ENCODE assay signal across 32 mouse cellular contexts in genomic region chr2:181648926-181649325, GRCm38 (mm10). TPM values are rescaled to one million over a fixed set of nuclear protein-coding genes. Genes with fewer than 3 reads are reported as not detected.
DNase-seq lines count a peak whose midpoint lies in the region; ATAC-seq and TF ChIP-seq lines count a peak whose summit lies in the region.
"Had no signal": no experiment of that assay in that cellular context is flagged by ENCODE, and none has a peak within 500 bp of the region (broad histone marks: within the 10 kb centered on the region; RNA-seq: fewer than 3 reads in every experiment).

No protein-coding gene starts in this region.

- H3K27me3 ChIP-seq in liver, postnatal 0 days (ENCODE audit: insufficient read depth, low read length) = no peaks in the 10 kb centered on the region
- H3K27me3 ChIP-seq: forebrain, embryonic 13.5 days; heart, embryonic 15.5 days; limb, embryonic 13.5 days; megakaryocyte, embryonic 14.5 days; midbrain, embryonic 12.5 days; stomach, embryonic 15.5 days had no signal

- no peaks in the 10 kb centered on the region for H3K9me3 ChIP-seq in liver, postnatal 0 days (ENCODE audit: low read length)
- H3K9me3 ChIP-seq: forebrain, embryonic 13.5 days; heart, embryonic 10.5 days; heart, embryonic 15.5 days; limb, embryonic 13.5 days; megakaryocyte, embryonic 14.5 days; midbrain, embryonic 12.5 days; stomach, embryonic 15.5 days had no signal

- no peak overlapping the region for H3K27ac ChIP-seq in liver, postnatal 0 days (ENCODE audit: low read depth)
- H3K27ac ChIP-seq: forebrain, embryonic 13.5 days; heart, embryonic 10.5 days; heart, embryonic 15.5 days; limb, embryonic 13.5 days; midbrain, embryonic 12.5 days; stomach, embryonic 15.5 days had no signal

- ATAC-seq in liver, postnatal 0 days = no peak
- ATAC-seq: forebrain, embryonic 13.5 days; inflammation-experienced regulatory T-cells, adult 6 months; lung, postnatal 0 days had no signal

- no peaks in the 10 kb centered on the region for H3K4me1 ChIP-seq in liver, postnatal 0 days (ENCODE audit: insufficient read depth)
- H3K4me1 ChIP-seq: forebrain, embryonic 13.5 days; heart, embryonic 10.5 days; megakaryocyte, embryonic 14.5 days; midbrain, embryonic 12.5 days; stomach, embryonic 15.5 days had no signal

- H3K4me3 ChIP-seq in liver, postnatal 0 days (ENCODE audit: low read depth, low read length) = no peak overlapping the region
- H3K4me3 ChIP-seq: forebrain, embryonic 13.5 days; heart, embryonic 10.5 days; heart, embryonic 15.5 days; limb, embryonic 13.5 days; megakaryocyte, embryonic 14.5 days; midbrain, embryonic 12.5 days; stomach, embryonic 15.5 days had no signal

- no peak for TF ChIP-seq CTCF in liver, postnatal 0 days (IDR thresholded peaks at IDR 0.05; ENCODE audit: low read depth)

- no peak overlapping the region for H3K9ac ChIP-seq in liver, postnatal 0 days (replicated peaks)
- H3K9ac ChIP-seq: forebrain, embryonic 13.5 days; heart, embryonic 15.5 days; limb, embryonic 13.5 days; midbrain, embryonic 12.5 days; stomach, embryonic 15.5 days had no signal

- whole genome bisulfite sequencing in liver, postnatal 0 days (ENCODE audit: insufficient replicate concordance) = 93% methylated on average over 10 of the region's 10 CpGs

- H3K36me3 ChIP-seq in liver, postnatal 0 days (replicated peaks; ENCODE audit: insufficient read depth, low read length) = peaks cover 72% of the 10 kb centered on the region

- H3K4me2 ChIP-seq in liver, postnatal 0 days (ENCODE audit: low read depth, low read length) = no peak overlapping the region
- H3K4me2 ChIP-seq: forebrain, embryonic 13.5 days; heart, embryonic 15.5 days; limb, embryonic 13.5 days; liver, embryonic 11.5 days; midbrain, embryonic 12.5 days; stomach, embryonic 15.5 days had no signal

- DNase-seq in cerebellum, postnatal 10 days = peak; percentile 62 to 79
- no peak for DNase-seq in cerebellum, adult 9-10 months
- peak; percentile 46 for DNase-seq in layer of hippocampus, adult 11-12 months (ENCODE audit: low spot score)
- no peak for DNase-seq in layer of hippocampus, adult 9-10 months (ENCODE audit: low spot score)
- peak; percentile 34 to 36 for DNase-seq in right cerebral cortex, postnatal 10 days (ENCODE audit: low spot score in 2 of 2)
- DNase-seq in right cerebral cortex, adult 18-20 months = no peak
- no peak for DNase-seq in liver, postnatal 0 days
- DNase-seq: cerebellum, adult 11-12 months; cerebellum, postnatal 36 days; gastrocnemius, postnatal 25 days; heart, adult 11 months; kidney, adult 11 months; kidney, postnatal 14 days; lung, postnatal 4 days; right cerebral cortex, postnatal 25 days; thymus, adult 18-20 months; thymus, postnatal 36 days had no signal

- no peak for TF ChIP-seq EP300 in liver, postnatal 0 days (IDR thresholded peaks at IDR 0.05; ENCODE audit: low read depth)

RNA-seq across cellular contexts. Expression of gene Gm29797, which starts 7.9 kb away (rescaled TPM):
- polyA plus RNA-seq in liver, postnatal 0 days (2015; fragmentation: Nextera tagmentation; extraction: Ambion mirVana) = not detected in 2 replicates
- polyA plus RNA-seq: heart, embryonic 15.5 days; hindbrain, embryonic 11.5 days; inflammation-experienced regulatory T-cells, adult 6 months; kidney, embryonic 14.5 days; liver, embryonic 11.5 days; lung, postnatal 0 days; midbrain, embryonic 12.5 days; neural tube, embryonic 14.5 days had no signal

RNA-seq across cellular contexts. Expression of gene Sox18, which starts 22.5 kb away (rescaled TPM):
- 11.4 and 12.2 TPM in 2 replicates for polyA plus RNA-seq in liver, postnatal 0 days (2015; fragmentation: Nextera tagmentation; extraction: Ambion mirVana)
- polyA plus RNA-seq: inflammation-experienced regulatory T-cells, adult 6 months had no signal

RNA-seq across cellular contexts. Expression of gene Tcea2, which starts 31.2 kb away (rescaled TPM):
- 3.8 and 4.4 TPM in 2 replicates for polyA plus RNA-seq in liver, postnatal 0 days (2015; fragmentation: Nextera tagmentation; extraction: Ambion mirVana)

RNA-seq across cellular contexts. Expression of gene Rgs19, which starts 44.9 kb away (rescaled TPM):
- polyA plus RNA-seq in liver, postnatal 0 days (2015; fragmentation: Nextera tagmentation; extraction: Ambion mirVana) = 18.6 and 20.5 TPM in 2 replicates

RNA-seq across cellular contexts. Expression of gene Lkaaear1, which starts 49.3 kb away (rescaled TPM):
- not detected in 2 replicates for polyA plus RNA-seq in liver, postnatal 0 days (2015; fragmentation: Nextera tagmentation; extraction: Ambion mirVana)
- polyA plus RNA-seq: embryonic facial prominence, embryonic 11.5 days; forebrain, embryonic 13.5 days; heart, embryonic 10.5 days; heart, embryonic 15.5 days; hindbrain, embryonic 11.5 days; inflammation-experienced regulatory T-cells, adult 6 months; kidney, embryonic 14.5 days; limb, embryonic 13.5 days; liver, embryonic 11.5 days; liver, embryonic 16.5 days; lung, postnatal 0 days; midbrain, embryonic 12.5 days; neural tube, embryonic 14.5 days; stomach, embryonic 15.5 days had no signal

Comparison
In these comparisons a context has a peak if more than half of its experiments do, and no peak if none do; other contexts are left out.
1. DNase-seq: peak in cerebellum, postnatal 10 days (2 of 2), layer of hippocampus, adult 11-12 months (single experiment) and right cerebral cortex, postnatal 10 days (2 of 2); none in cerebellum, adult 9-10 months (single experiment), layer of hippocampus, adult 9-10 months (single experiment), right cerebral cortex, adult 18-20 months (single experiment) and liver, postnatal 0 days (single experiment).